Mouse (Mus musculus) c-Kit-negative CD71-positive TER-119-positive erythroid progenitor cells, embryonic 14.5 days (primary cell): ENCODE measurements around the gene Olfr943.

Source experiments
- DNase-seq: peaks from one replicate; pipeline ENCODE4 v3.0.0-alpha.2; 2013; ENCODE audit warnings: low read depth, low spot score

The Olfr943 gene

GRCm38 (mm10) chr9:39166004-39166403 lies at the start of gene Olfr943:
Olfr943 (plus strand) TSS chr9:39166304.
- DNase-seq = no peak

GRCm38 (mm10) chr9:39127326-39127725 lies 38.8 kb upstream of the Olfr943 start:
- no peak for DNase-seq

DNA sequence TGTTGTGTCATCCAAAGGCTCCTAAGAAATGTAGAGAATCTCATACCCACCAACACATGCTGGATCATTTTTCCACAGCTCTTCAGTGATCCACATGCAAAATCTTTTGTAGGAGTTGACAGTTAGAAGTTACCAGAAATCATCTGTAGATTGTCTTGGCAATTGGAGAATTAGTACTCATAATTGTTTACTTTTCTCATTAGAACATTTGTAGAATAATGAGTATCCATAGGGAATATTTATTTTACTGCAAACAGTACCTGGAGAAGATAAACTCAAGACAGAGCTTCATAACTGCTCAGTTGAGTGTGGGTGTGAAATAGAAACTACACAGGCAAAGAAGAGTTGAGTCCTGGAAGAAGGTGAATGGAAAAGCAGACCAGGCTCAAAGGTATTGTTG lies 38.3 kb upstream of the Olfr943 start, which contains the start of gene Olfr27:
Gene Olfr27 (plus strand): TSS at position 301 of the 400 bp plus-strand sequence.
- DNase-seq = no peak

DNA sequence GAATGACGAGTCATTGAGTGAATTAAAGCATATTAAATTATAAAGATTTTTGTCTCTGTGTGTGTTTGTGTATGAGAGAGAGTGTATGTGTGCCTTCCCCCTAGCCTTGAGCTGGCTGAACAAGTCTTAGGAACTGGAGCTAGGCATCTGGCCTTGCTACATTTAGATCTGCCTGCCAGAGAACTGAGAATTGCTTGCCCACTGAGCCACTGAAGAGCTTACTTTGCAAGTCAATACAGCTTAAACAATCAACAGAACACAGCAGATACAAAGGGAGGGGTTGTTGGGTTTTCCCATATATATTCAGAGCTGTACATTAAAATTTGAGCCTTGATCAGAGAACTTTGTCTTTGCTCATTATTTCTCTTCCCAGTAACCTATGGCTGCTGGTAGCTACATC lies 13.7 kb upstream of the Olfr943 start:
- no peak for DNase-seq

DNA sequence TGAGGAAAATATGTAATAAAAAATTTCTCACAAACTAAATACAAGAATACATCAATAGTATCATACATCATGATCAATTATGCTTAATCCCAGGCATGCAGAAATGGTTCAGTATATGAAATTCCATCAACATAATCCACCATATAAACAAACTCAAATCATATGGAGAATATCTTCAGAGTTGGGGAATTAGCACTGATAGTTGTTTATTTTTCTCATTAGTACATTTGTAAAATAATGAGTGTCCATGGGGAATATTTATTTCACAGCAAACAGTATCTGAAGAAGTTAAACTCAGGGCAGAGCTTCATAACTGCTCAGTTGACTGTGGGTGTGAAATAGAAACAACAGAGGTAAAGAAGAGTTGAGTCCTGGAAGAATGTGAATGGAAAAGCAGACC lies 35.5 kb downstream of the Olfr943 start, which contains the start of gene Olfr944:
Gene Olfr944 (plus strand): TSS at position 301 of the 400 bp plus-strand sequence.
- no peak for DNase-seq
